Mouse (Mus musculus): ENCODE measurements around the gene Cfdp1.

Gene Cfdp1

DNA sequence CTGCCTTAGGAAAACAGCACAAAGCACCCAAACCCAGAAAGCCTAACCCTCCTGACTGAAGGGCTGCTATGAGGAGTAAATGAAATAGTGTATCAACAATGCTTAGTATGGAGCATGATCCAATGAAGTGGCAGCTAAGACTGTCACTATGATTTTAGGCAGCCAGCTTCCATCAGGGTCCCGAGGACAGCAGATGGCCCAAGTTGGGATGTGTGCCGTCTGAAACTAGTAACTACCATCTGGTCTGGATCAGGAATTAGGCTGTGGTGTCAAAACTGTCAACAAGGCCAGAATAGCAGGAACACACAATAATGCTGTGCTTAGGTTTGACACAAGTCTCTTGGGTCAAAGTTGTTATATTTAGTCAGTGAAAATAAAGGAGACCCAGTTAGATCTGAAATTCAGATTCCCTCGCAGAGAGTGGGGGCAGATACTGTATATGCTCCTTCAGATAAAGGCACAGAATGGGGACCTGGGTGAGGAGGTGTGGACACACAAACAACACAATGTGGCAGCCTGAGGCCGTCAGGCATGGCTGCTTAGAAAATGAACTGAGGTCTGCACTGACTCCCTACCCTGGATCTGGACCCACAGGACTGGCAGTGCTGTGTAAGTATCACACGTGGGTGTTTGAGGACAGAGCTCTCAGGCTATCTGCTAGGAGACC is 83.0 kb downstream of the Cfdp1 start:
- DNase-seq (ENCODE audit: low read depth, low spot score) = no peak

DNA sequence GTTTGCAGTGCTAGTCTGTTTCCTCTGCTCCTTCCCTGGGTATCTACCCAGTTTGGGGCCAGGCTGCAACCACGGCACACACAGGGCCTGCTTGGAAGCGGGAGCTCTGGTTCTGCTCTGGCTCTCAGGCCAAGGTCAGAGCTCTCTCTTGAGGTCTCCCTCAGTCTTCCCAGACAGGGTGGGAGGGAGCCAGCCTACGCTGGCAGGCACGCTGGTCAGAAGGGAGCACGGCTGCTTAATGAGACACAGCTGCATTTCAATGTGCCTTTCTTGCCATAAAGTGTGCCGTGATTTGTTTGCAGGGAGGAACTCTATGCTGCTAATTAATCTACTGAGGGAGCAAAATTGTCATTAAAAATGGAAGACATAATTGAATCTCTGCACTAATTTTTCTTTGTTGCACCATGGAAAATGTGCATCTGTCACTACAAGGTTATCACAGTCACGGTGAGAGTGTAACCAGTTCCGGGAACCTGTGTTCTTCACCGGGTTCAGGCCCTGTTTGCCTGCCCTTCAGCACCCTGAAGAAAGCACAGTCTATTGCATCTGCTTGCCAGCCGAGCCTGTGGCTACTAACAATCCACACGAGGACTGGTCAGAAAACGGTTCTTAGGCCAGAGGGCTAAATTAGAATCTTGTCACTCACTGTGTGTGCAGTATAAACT is 84.2 kb downstream of the Cfdp1 start:
- DNase-seq (ENCODE audit: low read depth, low spot score) = no peak

DNA sequence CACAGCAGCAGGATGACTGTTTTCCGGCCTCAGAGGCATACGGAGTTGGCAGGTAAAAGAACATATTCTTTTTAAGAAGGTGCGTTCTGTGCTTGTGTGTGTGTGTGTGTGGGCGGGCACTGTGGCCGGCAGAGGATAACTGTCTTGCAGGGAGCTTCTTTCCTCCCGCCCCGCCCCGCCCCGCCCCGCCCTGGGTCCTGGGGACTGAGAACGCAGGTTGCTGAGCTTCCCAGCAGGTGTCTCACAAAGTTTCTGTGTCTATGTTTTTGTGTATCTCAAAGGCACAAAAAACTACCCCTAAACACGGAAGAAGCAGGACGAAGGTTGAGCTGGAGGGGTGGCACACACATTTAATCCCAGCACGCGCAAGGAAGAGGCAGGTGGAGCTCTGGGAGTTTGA is 84.8 kb downstream of the Cfdp1 start:
- DNase-seq (ENCODE audit: low read depth, low spot score) = peak; percentile 90

DNA sequence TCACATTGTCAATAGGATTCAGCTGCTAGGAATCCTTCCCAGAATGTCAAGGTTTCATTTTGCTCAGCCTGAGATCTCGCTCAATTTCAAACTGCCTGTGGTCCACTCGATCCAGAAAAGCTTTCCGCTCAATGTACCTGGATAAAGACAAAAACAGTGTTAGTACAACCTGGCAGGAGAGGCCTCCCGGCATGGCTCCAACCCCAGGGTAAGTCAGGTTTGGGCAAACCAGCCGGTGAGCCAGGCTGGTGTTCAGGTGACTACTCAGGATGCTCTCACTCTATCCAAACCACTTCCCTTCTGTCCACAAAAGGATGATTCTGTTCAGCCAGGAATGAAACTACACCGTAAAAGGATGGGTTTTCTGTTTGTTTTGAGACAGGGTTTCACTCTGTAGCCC is 85.4 kb downstream of the Cfdp1 start:
- no peak for DNase-seq (ENCODE audit: low read depth, low spot score)

DNA sequence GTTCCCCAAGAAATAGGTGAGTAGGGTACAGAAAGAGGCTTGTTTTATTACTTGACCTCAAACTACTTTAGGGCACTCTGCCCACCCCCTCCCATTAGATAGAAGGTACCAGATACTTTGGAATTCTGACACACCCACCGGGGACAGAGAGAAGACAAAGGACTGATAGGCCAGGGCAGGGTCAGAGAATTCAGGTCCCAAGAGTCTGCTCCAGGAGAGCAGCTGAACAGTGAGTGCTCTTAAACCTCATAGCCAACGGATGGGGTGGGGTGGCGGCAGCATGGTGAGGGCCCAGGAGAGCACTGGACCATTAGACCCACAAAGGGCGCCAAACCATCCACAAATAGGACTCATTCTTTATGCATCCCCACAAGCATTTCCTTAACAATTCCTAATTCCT is 88.5 kb downstream of the Cfdp1 start:
- DNase-seq (ENCODE audit: low read depth, low spot score) = peak; percentile 98

DNA sequence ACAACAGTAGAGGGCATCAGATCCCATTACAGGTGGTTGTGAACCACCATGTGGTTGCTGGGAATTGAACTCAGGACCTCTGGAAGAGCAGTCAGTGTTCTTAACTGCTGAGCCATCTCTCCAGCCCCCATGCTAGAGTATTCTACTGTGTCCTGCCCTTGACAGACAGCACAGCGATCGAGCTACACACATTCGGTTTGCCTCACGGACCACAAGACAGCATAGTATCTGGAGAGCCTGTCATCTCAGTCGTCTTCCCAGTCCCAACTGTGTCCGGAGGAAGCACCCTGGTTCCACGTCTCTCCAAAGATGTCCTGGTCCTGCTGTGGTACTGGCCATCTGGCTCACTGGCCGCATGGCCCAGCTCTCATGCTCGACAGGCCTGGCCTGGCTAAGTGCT is 89.0 kb downstream of the Cfdp1 start:
- peak; percentile 77 for DNase-seq (ENCODE audit: low read depth, low spot score)

DNA sequence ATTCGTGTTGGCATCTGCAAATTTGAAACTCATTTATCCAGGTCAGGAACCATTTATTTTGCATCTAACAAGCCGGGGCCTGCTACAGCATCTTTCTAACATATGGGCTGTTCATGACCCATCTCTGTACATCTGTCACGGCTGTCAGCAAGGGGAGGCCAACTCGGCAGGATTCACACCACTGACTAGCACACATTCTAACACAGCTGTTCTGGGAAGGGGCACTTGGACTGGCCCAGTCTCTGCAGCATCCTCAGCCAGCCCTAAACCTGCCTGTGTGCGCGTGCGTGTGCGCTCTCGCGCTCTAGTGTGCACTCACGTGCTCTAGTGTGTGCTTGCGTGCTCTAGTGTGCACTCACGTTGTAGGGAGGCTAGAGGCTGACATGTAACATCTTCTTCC is 93.4 kb downstream of the Cfdp1 start:
- peak; percentile 44 for DNase-seq (ENCODE audit: low read depth, low spot score)

DNA sequence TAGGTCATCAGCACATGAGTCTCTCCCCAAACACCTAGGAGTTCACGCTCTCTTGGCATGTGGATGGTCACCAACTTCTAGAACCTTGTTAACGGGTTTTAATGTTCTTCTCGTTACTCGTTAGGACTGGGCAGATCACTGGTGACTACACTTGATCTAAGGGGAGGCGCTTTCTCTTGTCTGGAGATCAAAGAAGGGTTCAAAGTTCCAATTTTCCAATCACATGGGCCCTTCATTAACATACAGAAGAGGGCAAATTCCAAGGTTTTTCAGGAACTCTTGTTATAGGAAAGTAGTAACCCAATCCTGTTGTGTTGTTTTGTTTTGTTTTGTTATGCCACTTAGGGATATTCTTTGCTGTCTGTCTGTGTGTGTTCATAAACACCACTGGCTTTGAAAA is 95.3 kb downstream of the Cfdp1 start:
- DNase-seq (ENCODE audit: low read depth, low spot score) = no peak

DNA sequence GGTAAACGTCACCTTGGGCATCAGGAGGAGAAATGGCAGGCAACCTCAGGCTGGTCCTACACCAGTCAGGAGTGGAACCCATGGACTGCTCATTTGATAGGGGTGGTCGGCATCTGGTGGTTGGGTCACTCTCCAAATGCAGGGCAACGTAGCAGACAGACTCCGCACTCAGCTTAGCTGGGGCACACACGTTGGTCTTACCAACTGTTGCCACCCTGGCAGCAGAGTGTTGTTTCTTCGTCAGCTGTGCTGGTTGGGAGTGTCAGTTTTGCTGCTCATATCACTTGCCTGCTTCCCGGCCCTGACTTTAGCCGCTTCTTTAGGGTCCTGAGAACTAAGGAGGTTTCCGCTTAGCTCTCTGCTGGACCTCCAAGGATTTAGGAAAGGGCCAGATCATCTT is 96.5 kb downstream of the Cfdp1 start:
- no peak for DNase-seq (ENCODE audit: low read depth, low spot score)

DNA sequence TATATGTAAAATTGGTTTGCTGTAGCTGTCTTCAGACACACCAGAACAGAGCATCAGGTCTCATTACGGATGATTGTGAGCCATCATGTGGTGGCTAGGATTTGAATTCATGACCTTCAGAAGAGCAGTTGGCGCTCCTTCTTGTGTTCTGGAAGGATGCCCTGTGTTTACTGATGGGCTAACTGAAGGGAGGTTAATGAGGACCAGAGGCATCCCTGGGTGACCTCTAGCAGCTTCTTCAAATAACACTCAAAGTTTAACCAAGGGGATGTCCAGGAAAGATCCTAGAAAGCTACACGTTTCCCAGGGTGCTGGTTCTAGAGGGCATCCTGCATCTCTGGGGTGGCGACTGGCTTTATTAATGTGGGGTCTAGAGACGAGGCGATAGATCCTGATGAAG is 99.4 kb downstream of the Cfdp1 start:
- DNase-seq (ENCODE audit: low read depth, low spot score) = no peak

DNA sequence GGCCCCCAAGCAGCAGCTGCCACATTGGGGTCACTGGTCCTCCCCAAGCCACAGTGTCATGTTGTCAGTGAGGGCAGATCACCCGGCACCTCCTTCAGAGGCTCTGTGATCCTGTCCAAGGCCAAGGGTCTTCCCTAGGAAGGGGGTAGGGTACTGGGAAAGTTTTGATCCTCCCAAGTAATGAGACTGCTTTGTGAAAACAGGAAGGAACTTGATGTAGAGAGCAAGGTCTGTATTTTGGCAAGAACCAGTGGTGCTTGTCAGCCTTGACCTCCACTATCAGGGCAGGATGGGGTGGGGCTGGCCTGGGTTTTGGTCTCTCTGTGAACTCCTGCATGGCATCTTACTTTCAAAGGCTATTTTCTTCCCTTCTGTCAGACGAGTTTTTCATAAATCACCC is 100.0 kb downstream of the Cfdp1 start:
- DNase-seq (ENCODE audit: low read depth, low spot score) = peak; percentile 29

DNA sequence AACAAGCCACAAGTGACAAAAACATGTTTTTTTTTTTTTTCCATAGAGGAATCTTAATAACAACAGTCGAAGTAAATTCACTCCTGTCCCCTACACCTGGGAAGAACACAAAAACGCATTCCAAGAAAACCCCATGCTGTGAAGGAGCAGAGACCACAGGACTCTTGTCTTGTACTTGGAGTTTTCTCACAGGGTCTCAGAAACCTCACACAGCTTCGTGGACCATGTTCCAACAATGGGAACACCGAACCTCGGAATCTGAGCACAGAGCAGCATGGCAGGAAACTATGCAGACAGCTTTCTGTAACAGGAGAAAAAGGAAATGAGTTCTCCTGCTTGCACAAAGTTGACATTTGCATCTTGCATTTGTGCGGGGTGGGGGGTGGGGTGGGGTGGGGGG is 105.3 kb downstream of the Cfdp1 start:
- DNase-seq (ENCODE audit: low read depth, low spot score) = peak; percentile 99

DNA sequence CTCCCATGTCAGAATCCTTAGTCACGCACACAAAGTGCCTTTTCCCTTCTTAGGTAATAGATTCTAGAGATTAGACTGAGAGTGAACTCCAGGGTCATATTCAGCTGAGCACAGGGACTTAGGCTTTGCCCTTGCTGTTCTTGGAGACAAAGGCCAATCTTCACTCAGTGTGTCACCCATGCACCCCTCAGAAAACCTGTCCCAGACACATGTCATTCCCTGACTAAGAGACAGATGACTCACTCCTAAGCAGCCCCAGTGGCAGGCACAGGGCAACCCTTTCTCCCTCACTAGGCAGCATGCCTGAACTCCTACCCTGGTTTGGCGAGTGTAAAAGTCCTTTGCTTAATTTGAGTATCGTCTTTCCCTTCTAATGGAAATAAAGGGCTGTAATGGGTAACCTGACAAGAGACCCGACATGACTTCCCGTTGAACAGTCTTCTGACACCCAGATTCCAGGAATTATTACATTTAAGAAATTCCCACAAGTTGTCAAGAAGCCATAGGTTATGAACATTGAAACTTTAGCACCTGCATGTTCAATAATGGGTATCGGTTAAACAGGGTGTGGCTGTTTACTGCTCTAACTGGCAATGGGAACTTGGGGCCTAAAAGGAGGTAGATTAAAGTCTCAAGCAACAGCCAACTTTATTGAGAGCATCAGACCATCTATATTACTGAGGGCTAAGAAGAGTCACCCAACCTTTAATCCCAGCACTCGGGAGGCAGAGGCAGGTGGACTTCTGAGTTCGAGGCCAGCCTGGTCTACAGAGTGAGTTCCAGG is 106.0 kb downstream of the Cfdp1 start:
- DNase-seq (ENCODE audit: low read depth, low spot score) = peak; percentile 43

DNA sequence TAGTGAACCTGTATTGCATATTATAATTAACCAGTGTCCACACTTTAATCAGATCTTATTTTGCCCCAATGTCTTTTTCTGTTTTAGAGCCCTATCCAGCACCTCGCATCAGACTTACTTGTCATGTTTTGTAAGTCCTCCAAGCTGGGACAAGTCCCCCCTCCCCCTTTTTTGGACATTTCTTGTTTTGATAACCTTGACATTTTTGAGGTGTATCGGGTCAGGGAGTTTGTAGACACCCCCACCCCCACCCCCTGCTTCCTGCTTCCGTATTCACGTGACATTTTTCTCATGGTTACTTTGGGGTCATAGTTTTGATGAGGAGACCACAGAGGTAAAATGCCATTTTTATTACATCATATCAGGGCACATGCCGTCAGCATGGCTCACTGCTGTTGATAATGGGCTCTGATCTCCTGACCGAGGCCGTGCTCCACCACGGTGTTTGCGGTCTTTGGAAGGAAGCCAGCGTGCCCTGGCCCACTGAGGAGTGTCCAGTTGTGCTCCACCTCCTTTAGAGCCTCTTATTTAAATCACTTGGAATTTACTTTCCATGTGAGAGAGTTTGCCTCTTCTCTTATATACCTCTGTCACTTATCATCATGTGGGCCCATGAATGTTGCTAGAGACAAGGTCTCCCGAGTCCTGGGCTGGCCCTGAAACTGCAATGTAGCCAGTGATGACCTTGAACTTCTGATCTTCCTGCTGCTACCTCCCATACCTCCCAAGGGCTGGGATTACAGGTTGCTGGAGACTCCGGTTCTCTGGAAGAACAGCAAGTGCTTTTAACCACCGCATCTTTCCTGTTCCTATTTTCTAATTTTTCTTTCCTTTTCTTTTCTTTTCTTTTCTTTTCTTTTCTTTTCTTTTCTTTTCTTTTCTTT is 107.3 kb downstream of the Cfdp1 start:
- DNase-seq (ENCODE audit: low read depth, low spot score) = peak; percentile 84

DNA sequence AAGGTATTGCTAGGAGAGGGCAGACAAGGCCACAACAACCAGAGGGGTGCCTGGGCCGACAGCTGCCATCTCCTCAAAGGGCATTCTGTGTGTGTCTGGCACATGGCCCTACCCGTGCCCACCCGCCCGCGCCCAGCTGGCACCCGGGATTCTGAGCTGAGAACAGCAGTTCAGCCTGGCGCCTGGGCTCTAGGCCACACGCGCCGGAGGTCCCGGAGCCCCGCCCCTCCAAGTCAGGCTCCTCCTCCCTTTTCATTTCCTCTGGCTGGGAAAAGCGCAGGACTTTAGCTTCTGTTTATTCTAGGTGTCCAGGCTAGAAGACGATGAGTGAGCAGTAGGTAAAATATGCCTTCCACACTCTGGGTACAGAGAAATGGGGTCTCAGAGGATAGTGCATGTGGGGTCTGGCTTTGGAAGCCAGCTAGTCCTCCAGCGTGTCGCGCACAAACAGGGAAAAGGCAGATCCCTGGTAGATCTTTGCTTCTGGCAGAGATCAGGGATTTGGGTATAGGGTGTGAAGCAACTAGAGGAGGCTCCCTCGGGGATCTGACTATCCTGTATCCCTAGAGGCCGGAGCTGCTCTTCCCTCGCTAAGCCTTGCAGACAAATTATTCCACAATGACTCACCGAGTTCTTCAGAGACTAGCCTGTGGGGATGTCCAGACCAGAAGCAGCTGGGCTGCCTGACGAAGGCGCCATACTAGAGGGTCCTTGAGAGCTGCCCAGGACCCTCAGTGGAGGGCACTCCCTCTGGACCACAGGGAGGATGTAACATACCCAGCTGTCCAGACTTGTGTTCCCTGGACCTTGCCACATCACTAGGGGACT is 108.3 kb downstream of the Cfdp1 start:
- DNase-seq (ENCODE audit: low read depth, low spot score) = peak; percentile 78

DNA sequence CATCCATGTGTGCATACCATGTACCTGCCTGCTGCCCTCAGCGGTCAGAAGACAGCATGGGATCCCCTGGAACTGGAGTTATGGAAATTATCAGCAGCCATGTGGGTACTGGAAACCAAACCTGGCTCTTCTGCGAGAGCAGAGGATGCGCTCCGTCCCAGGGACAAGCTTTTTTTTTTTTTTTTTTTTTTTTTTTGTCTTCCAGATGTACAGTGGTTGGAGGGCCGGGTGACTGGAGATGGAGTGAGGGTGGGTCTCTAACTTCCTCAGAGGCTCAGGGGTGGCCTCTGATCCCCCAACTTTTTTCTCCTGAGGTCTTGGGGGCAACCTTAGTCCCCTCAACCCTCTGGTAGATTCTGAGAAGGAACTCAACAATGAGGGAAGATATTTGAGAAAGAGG is 109.0 kb downstream of the Cfdp1 start:
- no peak for DNase-seq (ENCODE audit: low read depth, low spot score)

DNA sequence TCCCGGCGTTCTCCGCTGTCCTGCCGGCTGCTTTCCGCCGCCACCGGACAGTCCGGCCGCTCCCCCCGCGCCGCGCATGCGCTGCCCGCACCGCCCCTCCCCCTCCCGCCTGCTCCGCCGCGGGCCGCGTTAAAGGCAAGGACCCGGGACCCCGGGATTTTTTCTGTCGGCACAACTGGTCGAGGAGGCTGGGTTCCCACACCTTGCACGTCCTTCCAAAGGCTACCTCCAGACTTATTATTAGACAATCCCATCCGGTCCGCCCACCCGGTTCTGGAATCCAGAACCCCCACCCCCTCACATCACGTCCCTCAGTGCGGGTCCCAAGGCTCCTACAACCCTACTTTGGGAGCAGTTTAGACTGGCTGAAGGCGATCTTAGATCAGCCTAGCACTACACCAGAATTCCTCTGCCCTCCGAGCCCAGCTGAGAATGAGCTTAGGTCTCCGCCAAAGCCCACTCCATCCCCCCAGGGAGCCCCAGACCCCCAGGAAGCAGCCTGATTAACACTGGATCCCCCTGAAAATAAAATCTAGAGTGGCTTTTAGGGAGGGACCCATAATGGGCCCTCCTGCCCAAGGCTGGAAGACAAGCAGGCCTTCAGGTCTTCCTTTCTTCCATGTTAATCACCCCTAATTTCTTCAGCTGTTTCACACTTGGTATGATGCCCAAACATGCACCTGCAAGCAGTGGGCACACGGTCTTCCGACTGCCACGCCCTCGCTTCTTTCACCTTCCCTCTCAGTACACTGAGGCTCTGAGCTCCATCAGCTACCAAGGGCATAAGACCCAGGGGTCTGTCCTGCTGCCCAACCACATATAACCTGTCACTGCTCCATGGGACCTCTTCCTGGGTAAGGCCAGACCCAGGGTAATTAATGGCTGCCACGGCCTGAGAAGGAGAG is 110.0 kb downstream of the Cfdp1 start, which contains the start of gene Bcar1:
Gene Bcar1 (minus strand): TSS at position 18 of the 905 bp plus-strand sequence.
- DNase-seq (ENCODE audit: low read depth, low spot score) = peak; percentile 85

DNA sequence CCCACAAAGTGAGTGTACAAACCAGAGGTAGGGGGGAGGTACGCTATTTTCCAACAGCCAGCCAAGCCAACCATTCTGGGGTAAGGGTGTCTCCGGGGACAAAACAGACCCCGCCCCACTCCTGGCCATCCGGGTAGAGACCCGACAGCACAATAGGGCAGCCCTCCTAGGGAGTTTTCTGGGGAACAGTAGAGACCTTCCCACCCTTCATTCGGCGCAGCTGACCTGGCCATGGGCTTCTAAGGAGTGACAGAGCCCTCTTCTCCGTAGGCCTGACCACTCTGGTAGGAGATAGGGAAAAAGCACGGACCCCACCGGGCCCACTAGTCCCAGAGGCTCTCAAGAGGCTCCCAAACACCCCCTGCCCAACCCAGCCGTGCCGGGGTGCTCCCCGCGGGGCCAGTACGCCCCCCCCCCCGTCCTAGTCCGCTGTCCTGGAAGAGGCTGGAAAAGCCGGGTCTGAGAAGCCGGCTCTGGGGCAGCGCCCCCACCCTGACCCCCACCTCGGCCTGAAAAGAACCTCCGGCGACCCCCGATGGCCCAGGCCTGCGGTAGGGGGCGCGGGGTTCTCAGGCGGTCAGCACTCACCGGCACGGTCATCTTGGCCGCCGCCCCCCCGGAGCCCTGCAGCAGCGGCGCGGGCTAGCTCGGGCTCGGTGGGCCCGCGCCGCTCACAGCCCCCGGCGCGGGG is 110.8 kb downstream of the Cfdp1 start:
- DNase-seq (ENCODE audit: low read depth, low spot score) = peak; percentile 57
